Mouse (Mus musculus) thymus, adult 2 months (tissue): ENCODE data around the gene Car12.

Experiments
- CTCF ChIP-seq: fragments of 200-500 bp; IDR thresholded peaks from 2 replicates; pipeline ENCODE4 v1.5.1; 2012; ENCODE audit warnings: mild to moderate bottlenecking, control low read depth, low read length, moderate library complexity, borderline replicate concordance; ENCODE audit not compliant: control insufficient read depth, poor library complexity, insufficient read depth; ENCODE audit errors: extremely low read depth
- POLR2A ChIP-seq: fragments of 200-500 bp; IDR thresholded peaks from 2 replicates; pipeline ENCODE4 v1.6.1; 2012; ENCODE audit warnings: mild to moderate bottlenecking, low read length, control low read depth, moderate library complexity; ENCODE audit not compliant: control insufficient read depth, poor library complexity, insufficient read depth; ENCODE audit errors: extremely low read depth

GRCm38 (mm10) chr9:66736551-66736950, 23.1 kb downstream of the Car12 start:
- no peak for TF ChIP-seq POLR2A
- no peak for TF ChIP-seq CTCF
